Mouse (Mus musculus): ENCODE data around the gene Coq10b. TPM values are rescaled to one million over a fixed set of nuclear protein-coding genes. Genes with fewer than 3 reads are reported as not detected.
A peak's percentile ranks its signal among the peaks of the same experiment; 100 is the strongest.
"Not testable (repeated sequence)": the region's sequence is repeated elsewhere in the genome, so short reads cannot be mapped to it uniquely, and the experiment has no call there.

The Coq10b gene
- total RNA-seq, 2 experiments from 2014 or later = 29.2 to 35.4 TPM

DNA sequence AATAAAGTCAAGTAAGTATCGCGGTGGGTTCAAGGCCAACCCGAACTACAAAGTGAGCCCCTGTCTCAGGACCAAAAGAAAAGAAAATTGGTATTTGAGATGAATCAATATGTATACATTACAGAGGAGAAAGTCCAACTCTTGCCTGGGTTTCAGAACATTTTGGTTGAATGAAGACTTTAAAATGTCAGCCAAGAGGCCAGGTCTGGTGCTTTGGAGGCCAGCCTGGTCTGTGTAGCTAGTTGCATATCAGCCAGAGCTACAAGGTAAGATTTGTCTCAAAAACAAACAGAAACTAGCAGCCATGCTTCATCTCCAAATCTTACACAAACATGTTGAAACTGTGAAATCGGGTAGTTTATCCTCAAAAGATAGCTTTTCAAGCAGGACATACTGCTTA is 1.0 kb downstream of the Coq10b start:
- intact Hi-C loops (cut with DNase I) = loop anchor here (5.0 kb wide), 1 partner anchor 34 kb away; the partner anchor contains the start of genes Hspd1 and Hspe1
- DNase-seq (ENCODE audit: low spot score in 2 of 2) = no peak

GRCm38 (mm10) chr1:55055322-55056115 is 2.9 kb downstream of the Coq10b start:
- intact Hi-C loops (cut with DNase I) = no loop called here
- no peak for DNase-seq (ENCODE audit: low spot score in 2 of 2)

GRCm38 (mm10) chr1:55058383-55058782 is 5.8 kb downstream of the Coq10b start:
- DNase-seq (ENCODE audit: low spot score in 2 of 2); intact Hi-C loops (cut with DNase I): not testable (repeated sequence)

DNA sequence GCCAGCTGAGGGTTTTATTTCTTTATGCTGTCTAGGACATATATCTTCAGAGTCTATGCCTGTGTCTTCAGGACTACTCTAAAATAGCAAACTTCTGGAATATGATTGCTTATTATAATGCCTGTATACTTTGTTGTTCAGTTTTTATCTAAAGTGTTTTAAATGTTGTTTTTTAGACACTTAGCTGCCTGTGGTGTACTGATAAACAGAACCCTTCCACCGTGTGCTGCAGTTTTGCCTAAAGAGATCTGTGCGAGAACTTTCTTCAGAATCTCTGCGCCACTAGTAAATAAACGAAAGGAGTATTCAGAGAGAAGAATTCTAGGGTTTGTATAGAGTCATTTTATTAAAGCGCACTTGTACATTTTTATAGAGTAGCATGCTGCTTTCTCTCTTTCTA is 8.5 kb downstream of the Coq10b start:
- no peak for DNase-seq (ENCODE audit: low spot score in 2 of 2)
- intact Hi-C loops (cut with DNase I) = no loop called here

DNA sequence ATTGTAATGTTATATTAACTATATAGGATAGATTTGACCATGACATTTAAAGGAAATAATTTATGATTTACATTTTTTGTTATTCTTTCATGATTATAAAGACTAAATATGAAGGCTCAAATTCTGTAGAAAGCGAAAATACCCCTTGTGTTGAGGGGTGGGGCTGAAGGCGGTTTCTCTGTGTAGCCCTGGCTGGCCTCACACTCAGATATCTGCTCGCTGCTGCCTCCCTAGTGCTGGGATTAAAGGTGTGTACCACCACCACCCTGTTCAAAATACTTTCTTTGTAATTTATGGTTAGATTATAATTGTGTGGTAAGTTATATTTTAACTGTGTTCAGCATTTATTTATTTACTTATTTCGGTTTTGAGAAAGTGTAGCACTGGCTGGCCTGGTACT is 9.2 kb downstream of the Coq10b start:
- intact Hi-C loops (cut with DNase I) = no loop called here
- DNase-seq (ENCODE audit: low spot score in 2 of 2) = no peak

- DNase-seq (ENCODE audit: low spot score in 2 of 2) = not testable (repeated sequence)
- intact Hi-C loops (cut with DNase I) = loop anchor here (5.0 kb wide), 1 partner anchor 70 kb away; no protein-coding TSS in a partner anchor
These were observed 19.8 kb downstream of the Coq10b start for GRCm38 (mm10) chr1:55072328-55072727.

- intact Hi-C loops (cut with DNase I) = loop anchor here (5.0 kb wide), 1 partner anchor 72 kb away; no protein-coding TSS in a partner anchor
- no peak for DNase-seq (ENCODE audit: low spot score in 2 of 2)
These were observed 22.2 kb downstream of the Coq10b start for GRCm38 (mm10) chr1:55074757-55075156.

GRCm38 (mm10) chr1:55075652-55076394 is 23.3 kb downstream of the Coq10b start:
- DNase-seq (ENCODE audit: low spot score in 2 of 2) = no peak
- intact Hi-C loops (cut with DNase I) = no loop called here

- intact Hi-C loops (cut with DNase I) = no loop called here
- no peak for DNase-seq (ENCODE audit: low spot score in 2 of 2)
These were observed 23.8 kb downstream of the Coq10b start for GRCm38 (mm10) chr1:55076395-55076743.

DNA sequence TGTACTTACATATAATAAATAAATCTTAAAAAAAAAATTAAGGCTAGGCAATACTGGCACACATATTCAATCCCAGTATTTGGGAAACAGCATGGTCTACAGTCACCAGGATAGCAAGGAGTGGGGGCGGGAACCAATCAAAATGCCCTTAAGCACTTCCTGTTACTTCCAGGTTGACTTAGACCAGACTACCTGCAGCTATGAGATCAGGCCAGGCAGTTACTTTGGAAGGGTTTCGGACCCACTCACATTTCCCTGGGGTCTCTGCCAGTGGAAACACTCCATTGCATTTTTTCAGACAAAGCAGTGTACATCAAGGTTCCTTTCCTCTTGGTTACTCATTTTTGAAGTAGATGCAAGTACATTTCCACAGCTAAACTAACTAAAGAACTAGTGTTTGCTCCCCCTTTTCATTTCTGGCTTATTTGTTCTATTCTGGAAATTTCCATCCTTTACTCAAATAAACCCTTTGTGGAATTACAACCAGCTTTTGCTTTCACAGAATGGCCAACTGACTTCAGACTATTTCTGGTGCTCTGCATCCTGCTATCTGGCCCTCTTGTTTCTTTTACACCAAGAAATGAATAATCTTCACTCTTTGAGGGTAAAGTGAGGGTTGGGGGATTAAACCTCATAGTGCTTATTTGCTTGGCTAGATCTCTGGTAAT is 24.4 kb downstream of the Coq10b start:
- DNase-seq (ENCODE audit: low spot score in 2 of 2) = no peak
- intact Hi-C loops (cut with DNase I) = no loop called here

DNA sequence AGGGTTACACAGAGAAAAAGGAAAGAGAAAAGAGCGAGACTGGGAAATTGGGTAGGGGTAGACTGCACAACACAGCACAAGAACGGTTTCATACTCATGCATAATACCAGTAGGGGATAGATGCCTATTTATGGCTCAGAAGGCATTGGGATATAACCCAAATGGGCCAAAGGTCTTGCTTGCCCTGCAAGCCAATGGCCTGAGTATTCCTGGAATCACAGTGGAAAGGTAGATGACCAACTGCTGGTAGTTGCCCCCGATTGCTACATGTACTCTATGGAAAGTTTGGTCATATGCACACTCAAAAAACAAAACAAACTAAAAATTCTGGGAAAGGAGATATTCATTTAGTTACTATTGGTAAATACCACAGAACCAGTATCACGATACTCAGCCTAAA is 27.1 kb downstream of the Coq10b start:
- no peak for DNase-seq (ENCODE audit: low spot score in 2 of 2)
- intact Hi-C loops (cut with DNase I) = no loop called here

GRCm38 (mm10) chr1:55082106-55082505 is 29.5 kb downstream of the Coq10b start:
- DNase-seq (ENCODE audit: low spot score in 2 of 2) = no peak
- intact Hi-C loops (cut with DNase I) = no loop called here

DNA sequence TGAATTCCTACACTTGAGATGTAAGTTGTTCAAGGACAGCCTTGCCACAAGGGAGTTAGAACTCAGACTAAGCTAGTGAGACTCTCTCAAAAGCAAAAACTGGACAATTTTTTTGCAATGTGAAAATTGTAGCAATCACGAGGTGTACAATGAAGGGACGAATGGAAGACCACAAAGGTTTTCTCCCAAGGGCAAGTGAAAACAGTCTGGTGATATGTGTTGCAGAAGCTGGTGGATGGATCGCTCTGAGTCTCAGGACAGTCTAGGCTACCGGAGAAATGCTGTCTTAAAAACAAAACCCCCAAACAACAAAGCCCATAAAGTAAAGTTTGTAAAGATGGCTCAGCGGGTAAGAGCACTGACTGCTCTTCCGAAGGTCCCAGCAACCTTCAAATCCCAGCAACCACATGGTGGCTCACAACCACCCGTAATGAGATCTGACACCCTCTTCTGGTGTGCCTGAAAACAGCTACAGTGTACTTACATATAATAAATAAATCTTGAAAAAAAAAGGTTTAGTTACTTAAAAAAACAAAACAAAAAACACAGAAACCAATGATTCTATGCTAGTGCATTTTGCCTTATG is 33.3 kb downstream of the Coq10b start:
- intact Hi-C loops (cut with DNase I) = loop anchor here (5.0 kb wide), 3 partner anchors 34 to 151 kb away; partner anchors contain the start of genes Coq10b and Mars2
- DNase-seq (ENCODE audit: low spot score in 2 of 2) = no peak

DNA sequence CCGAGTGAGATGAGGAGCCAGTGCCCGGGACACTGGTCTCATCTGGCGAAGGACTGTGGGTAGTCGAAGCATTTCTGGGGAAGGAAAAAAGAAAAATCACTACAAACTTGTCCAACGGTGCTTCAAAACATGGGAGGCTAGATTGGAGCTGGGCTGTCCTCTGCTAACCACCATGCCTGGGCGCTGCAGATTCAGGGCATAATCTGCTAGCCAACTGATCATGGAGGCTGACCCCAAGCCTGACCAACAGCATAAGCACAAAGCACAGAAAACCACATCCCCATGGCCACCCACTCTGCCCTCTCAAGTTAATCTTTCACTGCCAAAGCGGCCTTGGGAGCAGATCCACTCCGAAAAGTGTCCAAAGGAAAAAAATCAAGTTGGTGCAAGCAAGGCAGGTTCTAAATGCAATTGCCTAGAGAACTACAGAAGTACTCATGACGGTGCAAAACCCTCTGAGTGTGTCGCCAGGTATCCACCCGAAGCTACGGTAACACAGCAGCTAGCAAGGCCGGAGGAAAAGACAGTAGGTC is 34.4 kb downstream of the Coq10b start:
- intact Hi-C loops (cut with DNase I) = loop anchor here (1.0 to 5.0 kb wide), 4 partner anchors 35 to 150 kb away; partner anchors contain the start of genes Coq10b and Mars2
- DNase-seq (ENCODE audit: low spot score in 2 of 2) = peak in 1 of 2 experiments; percentile 16

DNA sequence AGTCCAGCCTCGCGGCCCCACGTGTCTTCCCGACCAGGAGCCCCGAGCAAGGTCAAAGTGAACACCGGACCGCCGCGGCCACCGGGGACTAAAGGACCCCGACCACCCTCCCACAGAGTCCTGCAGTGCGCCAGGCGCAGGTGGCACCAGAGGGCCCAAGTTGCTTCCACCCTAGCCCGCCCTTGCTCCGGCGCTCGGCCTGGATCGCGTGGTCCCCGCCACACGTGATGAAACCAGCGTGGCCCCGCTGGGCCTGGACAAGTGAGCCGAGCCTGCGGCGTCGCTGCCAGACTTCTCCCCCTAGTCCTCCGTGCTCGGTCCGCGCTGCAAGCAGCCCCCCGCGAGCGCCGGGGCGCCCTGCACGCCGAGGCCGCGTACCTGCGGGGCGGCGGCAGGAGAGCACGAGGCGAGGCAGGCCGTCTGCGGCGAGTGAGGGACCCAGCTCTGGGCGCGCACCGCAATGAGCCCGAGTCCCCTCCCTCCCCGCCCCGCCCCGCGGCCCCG is 34.9 kb downstream of the Coq10b start:
- intact Hi-C loops (cut with DNase I) = loop anchor here (1.0 to 5.0 kb wide), 4 partner anchors 35 to 150 kb away; partner anchors contain the start of genes Coq10b and Mars2
- DNase-seq (ENCODE audit: low spot score in 2 of 2) = peak; percentile 54 to 70

DNA sequence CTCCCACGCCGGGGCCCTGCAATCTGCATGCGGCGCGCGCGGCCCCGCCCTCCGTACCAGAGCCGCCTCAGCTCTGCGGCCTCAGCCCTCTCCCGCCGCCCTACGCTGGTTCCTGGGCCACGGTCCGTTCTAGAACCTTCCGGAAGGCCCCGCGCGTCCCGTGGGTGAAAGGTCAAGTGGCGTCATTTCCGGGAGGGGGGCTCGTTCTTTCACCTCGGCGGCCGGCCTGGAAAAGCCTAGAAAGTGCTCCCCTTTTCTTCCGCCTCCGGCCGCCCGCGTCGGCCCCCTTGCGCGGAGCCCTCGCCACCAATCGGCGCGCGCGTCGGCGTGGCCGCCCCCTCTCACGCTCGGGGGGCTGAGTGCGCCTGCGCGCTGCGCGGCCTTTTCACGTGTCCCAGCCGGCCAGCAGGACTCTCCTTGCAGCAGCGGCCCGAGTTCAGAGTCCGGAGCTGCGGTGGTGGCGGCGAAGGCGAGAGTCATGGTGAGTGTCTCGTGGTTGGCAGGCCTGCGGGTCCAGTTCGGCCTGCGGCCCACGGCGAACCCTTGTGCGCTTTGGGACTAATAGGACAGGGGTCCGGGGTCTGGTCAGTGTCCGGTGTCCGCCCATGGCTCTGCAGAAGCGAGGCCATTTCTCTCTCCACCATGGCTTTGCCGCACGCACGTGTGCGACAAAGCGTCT is 35.5 kb downstream of the Coq10b start, which contains the start of the genes Hspe1 and Hspd1:
Gene Hspe1, plus strand, starts transcription at position 201 of the 679 bp plus-strand sequence.
Gene Hspd1, minus strand, starts transcription at position 312 of the 679 bp plus-strand sequence.
- intact Hi-C loops (cut with DNase I) = loop anchor here (1.0 to 5.0 kb wide), 5 partner anchors 36 to 149 kb away; partner anchors contain the start of genes Coq10b, Mars2 and Mob4
- peak; percentile 97 to 98 for DNase-seq (ENCODE audit: low spot score in 2 of 2)

DNA sequence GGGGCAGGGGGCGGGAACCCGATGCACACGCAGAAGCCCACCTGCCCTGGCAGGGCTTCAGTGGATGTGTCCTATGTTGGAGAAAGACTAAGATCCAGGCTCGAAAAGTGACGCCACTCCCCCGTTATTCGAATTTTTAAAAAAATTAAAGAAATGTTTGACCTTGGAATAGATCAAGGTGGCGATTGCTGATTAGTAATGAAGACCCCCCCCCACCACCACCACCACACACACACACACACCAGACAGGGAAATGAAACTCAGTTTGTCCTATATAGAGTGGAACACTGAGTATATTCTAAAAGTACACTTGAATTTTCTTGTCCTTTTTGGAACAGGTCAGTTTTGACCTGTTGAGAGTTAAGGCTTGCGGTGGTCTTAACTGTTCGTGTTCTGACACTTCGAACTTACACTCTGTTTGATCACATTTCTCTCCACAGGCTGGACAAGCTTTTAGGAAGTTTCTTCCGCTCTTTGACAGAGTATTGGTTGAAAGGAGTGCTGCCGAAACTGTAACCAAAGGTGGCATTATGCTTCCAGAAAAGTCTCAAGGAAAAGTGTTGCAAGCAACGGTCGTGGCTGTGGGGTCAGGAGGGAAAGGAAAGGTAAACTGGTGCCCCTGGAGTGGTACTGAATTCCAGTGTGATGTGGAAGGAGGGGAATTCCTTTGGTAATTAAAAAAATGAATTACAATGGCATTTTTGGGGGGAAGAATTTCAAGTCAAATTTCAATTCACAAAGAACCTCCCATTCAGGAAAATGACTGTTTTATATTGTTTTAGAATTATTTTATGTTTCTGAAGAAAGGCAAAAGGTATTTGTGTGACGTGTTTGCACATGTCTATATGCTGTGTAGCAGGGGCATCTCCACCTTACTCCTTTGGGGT is 36.3 kb downstream of the Coq10b start:
- DNase-seq (ENCODE audit: low spot score in 2 of 2) = no peak
- intact Hi-C loops (cut with DNase I) = loop anchor here (1.0 to 5.0 kb wide), 4 partner anchors 37 to 148 kb away; partner anchors contain the start of genes Coq10b, Mars2 and Mob4

All from left cerebral cortex, postnatal 25 days (tissue).